In genomic region chr5:115045146-115045677, GRCm38 (mm10) we compare ENCODE assay signal across 25 mouse cellular contexts. TPM values are rescaled to one million over a fixed set of nuclear protein-coding genes. Genes with fewer than 3 reads are reported as not detected.
DNase-seq lines count a peak whose midpoint lies in the region; ATAC-seq and TF ChIP-seq lines count a peak whose summit lies in the region.
"Had no signal": no experiment of that assay in that cellular context is flagged by ENCODE, and none has a peak within 500 bp of the region (broad histone marks: within the 10 kb centered on the region; RNA-seq: fewer than 3 reads in every experiment).

No protein-coding gene starts in this region.

- H3K4me3 ChIP-seq in intestine, postnatal 0 days (ENCODE audit: low read depth, low read length) = no peak overlapping the region
- no peak overlapping the region for H3K4me3 ChIP-seq in intestine, embryonic 15.5 days (replicated peaks)
- H3K4me3 ChIP-seq in stomach, postnatal 0 days (ENCODE audit: low read depth, low read length) = no peak overlapping the region
- no peak overlapping the region for H3K4me3 ChIP-seq in hindbrain, embryonic 11.5 days (ENCODE audit: low read depth, low read length)
- H3K4me3 ChIP-seq: embryonic facial prominence, embryonic 12.5 days; forebrain, embryonic 12.5 days; heart, adult 2 months; heart, embryonic 15.5 days; hindbrain, embryonic 12.5 days had no signal

- peaks cover 5% of the 10 kb centered on the region; the same call in 1 of the 2 replicates for H3K36me3 ChIP-seq in intestine, postnatal 0 days (ENCODE audit: control insufficient read depth, insufficient read depth)
- no peaks in the 10 kb centered on the region for H3K36me3 ChIP-seq in intestine, embryonic 15.5 days
- no peaks in the 10 kb centered on the region for H3K36me3 ChIP-seq in stomach, postnatal 0 days (ENCODE audit: control insufficient read depth, insufficient read depth, low read length)
- H3K36me3 ChIP-seq in hindbrain, embryonic 11.5 days (ENCODE audit: control insufficient read depth, insufficient read depth, low read length) = no peaks in the 10 kb centered on the region
- H3K36me3 ChIP-seq: forebrain, embryonic 12.5 days; heart, embryonic 15.5 days; hindbrain, embryonic 12.5 days had no signal

- H3K4me2 ChIP-seq in intestine, postnatal 0 days (replicated peaks; ENCODE audit: low read depth) = no peak overlapping the region
- no peak overlapping the region for H3K4me2 ChIP-seq in intestine, embryonic 15.5 days (replicated peaks)
- no peak overlapping the region for H3K4me2 ChIP-seq in stomach, postnatal 0 days (replicated peaks; ENCODE audit: low read depth)
- no peak overlapping the region for H3K4me2 ChIP-seq in hindbrain, embryonic 11.5 days (replicated peaks; ENCODE audit: low read depth, low read length)
- H3K4me2 ChIP-seq: embryonic facial prominence, embryonic 12.5 days; forebrain, embryonic 12.5 days; heart, embryonic 11.5 days; heart, embryonic 15.5 days; hindbrain, embryonic 12.5 days had no signal

- H3K9me3 ChIP-seq in intestine, postnatal 0 days (ENCODE audit: control insufficient read depth) = no peaks in the 10 kb centered on the region
- no peaks in the 10 kb centered on the region for H3K9me3 ChIP-seq in intestine, embryonic 15.5 days
- H3K9me3 ChIP-seq in stomach, postnatal 0 days (ENCODE audit: control insufficient read depth, low read length) = no peaks in the 10 kb centered on the region
- H3K9me3 ChIP-seq in hindbrain, embryonic 11.5 days (ENCODE audit: control insufficient read depth, low read length) = no peaks in the 10 kb centered on the region
- H3K9me3 ChIP-seq: embryonic facial prominence, embryonic 12.5 days; forebrain, embryonic 12.5 days; heart, embryonic 15.5 days; hindbrain, embryonic 12.5 days had no signal

- no peak overlapping the region for H3K9ac ChIP-seq in intestine, postnatal 0 days (ENCODE audit: low read depth, low read length)
- no peak overlapping the region for H3K9ac ChIP-seq in intestine, embryonic 15.5 days
- H3K9ac ChIP-seq in stomach, postnatal 0 days (ENCODE audit: low read length) = no peak overlapping the region
- H3K9ac ChIP-seq in hindbrain, embryonic 11.5 days (ENCODE audit: low read depth, low read length) = no peak overlapping the region
- H3K9ac ChIP-seq: embryonic facial prominence, embryonic 12.5 days; forebrain, embryonic 12.5 days; heart, embryonic 15.5 days; hindbrain, embryonic 12.5 days had no signal

- no peak overlapping the region for H3K27ac ChIP-seq in intestine, postnatal 0 days (ENCODE audit: low read depth, low read length)
- no peak overlapping the region for H3K27ac ChIP-seq in intestine, embryonic 15.5 days
- peak overlapping the region; percentile 49; the same call in 1 of the 2 replicates for H3K27ac ChIP-seq in stomach, postnatal 0 days (replicated peaks)
- no peak overlapping the region for H3K27ac ChIP-seq in hindbrain, embryonic 11.5 days (ENCODE audit: low read depth, low read length)
- H3K27ac ChIP-seq: embryonic facial prominence, embryonic 12.5 days; forebrain, embryonic 12.5 days; heart, adult 2 months; heart, embryonic 15.5 days; hindbrain, embryonic 12.5 days had no signal

- DNase-seq in 416B (ENCODE audit: low read depth) = peak; percentile 58
- DNase-seq in R1 (ENCODE audit: low read depth, low spot score) = peak; percentile 78
- DNase-seq in stomach, postnatal 0 days (ENCODE audit: low spot score) = no peak
- no peak for DNase-seq in hindbrain, embryonic 11.5 days (ENCODE audit: low spot score)
- DNase-seq in frontal cortex, postnatal 10 days (ENCODE audit: low spot score in 2 of 2) = no peak
- DNase-seq: adrenal gland, adult 8-10 months; adrenal gland, postnatal 36 days; cerebellum, adult 8-10 months; cerebellum, postnatal 14 days; gastrocnemius, postnatal 14 days; heart, adult 2 months; heart, postnatal 14 days had no signal

- ATAC-seq in intestine, postnatal 0 days = peak; percentile 36; the same call in 1 of the 2 replicates
- no peak; the same call in 1 of the 2 replicates for ATAC-seq in intestine, embryonic 15.5 days
- ATAC-seq in stomach, postnatal 0 days (ENCODE audit: low FRiP score, low TSS enrichment) = peak; percentile 93
- ATAC-seq in hindbrain, embryonic 11.5 days (ENCODE audit: low FRiP score) = no peak
- ATAC-seq: forebrain, embryonic 16.5 days; hindbrain, embryonic 16.5 days; inflammation-experienced regulatory T-cells, adult 6 months; Patski had no signal

- 74% methylated on average over 2 of the region's 2 CpGs for WGBS in intestine, postnatal 0 days
- WGBS in intestine, embryonic 15.5 days = 79% methylated on average over 2 of the region's 2 CpGs
- 80% methylated on average over 2 of the region's 2 CpGs for WGBS in stomach, postnatal 0 days
- WGBS in hindbrain, embryonic 11.5 days = 91% methylated on average over 2 of the region's 2 CpGs

- H3K4me1 ChIP-seq in intestine, postnatal 0 days (replicated peaks; ENCODE audit: control insufficient read depth, insufficient read depth, low read length) = no peaks in the 10 kb centered on the region
- H3K4me1 ChIP-seq in intestine, embryonic 15.5 days (replicated peaks) = no peaks in the 10 kb centered on the region
- no peaks in the 10 kb centered on the region for H3K4me1 ChIP-seq in stomach, postnatal 0 days (replicated peaks; ENCODE audit: control insufficient read depth, insufficient read depth)
- no peaks in the 10 kb centered on the region for H3K4me1 ChIP-seq in hindbrain, embryonic 11.5 days (replicated peaks; ENCODE audit: control insufficient read depth, insufficient read depth, low read length)
- H3K4me1 ChIP-seq: embryonic facial prominence, embryonic 12.5 days; forebrain, embryonic 12.5 days; hindbrain, embryonic 12.5 days had no signal

- no peaks in the 10 kb centered on the region for H3K27me3 ChIP-seq in intestine, postnatal 0 days (replicated peaks; ENCODE audit: control insufficient read depth, insufficient read depth, low read length)
- H3K27me3 ChIP-seq in intestine, embryonic 15.5 days (replicated peaks) = no peaks in the 10 kb centered on the region
- no peaks in the 10 kb centered on the region for H3K27me3 ChIP-seq in stomach, postnatal 0 days (ENCODE audit: control insufficient read depth, insufficient read depth, low read length)
- H3K27me3 ChIP-seq in hindbrain, embryonic 11.5 days (ENCODE audit: control insufficient read depth, insufficient read depth, low read length) = no peaks in the 10 kb centered on the region
- H3K27me3 ChIP-seq: embryonic facial prominence, embryonic 12.5 days; forebrain, embryonic 12.5 days; heart, embryonic 15.5 days; hindbrain, embryonic 12.5 days; Patski had no signal

- no peak for TF ChIP-seq CTCF in intestine, postnatal 0 days (IDR thresholded peaks at IDR 0.05; ENCODE audit: low read depth)
- TF ChIP-seq CTCF in stomach, postnatal 0 days (IDR thresholded peaks at IDR 0.05; ENCODE audit: low read depth) = no peak

- no peak for TF ChIP-seq EP300 in stomach, postnatal 0 days (optimal IDR thresholded peaks at IDR 0.05)

RNA-seq across cellular contexts. Expression of gene Sppl3, which starts 34.3 kb away (rescaled TPM):
- 19.5 and 20.8 TPM in 2 replicates for polyA plus RNA-seq in intestine, postnatal 0 days (2015; fragmentation: Nextera tagmentation; extraction: Ambion mirVana)
- 16.8 and 23.6 TPM in 2 replicates for polyA plus RNA-seq in intestine, embryonic 15.5 days (2015; fragmentation: Nextera tagmentation; extraction: Ambion mirVana)
- 25.2 and 39.8 TPM in 2 replicates for polyA plus RNA-seq in stomach, postnatal 0 days (2015; fragmentation: Nextera tagmentation; extraction: Ambion mirVana)
- 21.0 and 22.4 TPM in 2 replicates for polyA plus RNA-seq in hindbrain, embryonic 11.5 days (2014; fragmentation: Nextera tagmentation; extraction: Ambion mirVana)

RNA-seq across cellular contexts. Expression of gene Gm10401, which starts 52.9 kb away (rescaled TPM):
- polyA plus RNA-seq in intestine, postnatal 0 days (2015; fragmentation: Nextera tagmentation; extraction: Ambion mirVana) = 13.8 and 17.0 TPM in 2 replicates
- polyA plus RNA-seq in intestine, embryonic 15.5 days (2015; fragmentation: Nextera tagmentation; extraction: Ambion mirVana) = 24.9 and 30.2 TPM in 2 replicates
- 17.9 and 22.2 TPM in 2 replicates for polyA plus RNA-seq in stomach, postnatal 0 days (2015; fragmentation: Nextera tagmentation; extraction: Ambion mirVana)
- polyA plus RNA-seq in hindbrain, embryonic 11.5 days (2014; fragmentation: Nextera tagmentation; extraction: Ambion mirVana) = 24.9 and 34.4 TPM in 2 replicates
- polyA plus RNA-seq: cortical plate, adult 2 months; frontal cortex, adult 2 months; heart, adult 2 months; Patski had no signal

Comparison
In these comparisons a context has a peak if more than half of its experiments do, and no peak if none do; other contexts are left out.
1. ATAC-seq: peak in intestine, postnatal 0 days (single experiment) and stomach, postnatal 0 days (single experiment); none in intestine, embryonic 15.5 days (single experiment) and hindbrain, embryonic 11.5 days (single experiment).
2. DNase-seq: peak in 416B (single experiment) and R1 (single experiment); none in stomach, postnatal 0 days (single experiment), hindbrain, embryonic 11.5 days (single experiment) and frontal cortex, postnatal 10 days (0 of 2).